Mouse (Mus musculus): ENCODE measurements around the gene Tmem52. TPM values are rescaled to one million over a fixed set of nuclear protein-coding genes. Genes with fewer than 3 reads are reported as not detected.
A peak's percentile ranks its signal among the peaks of the same experiment; 100 is the strongest.
"Not testable (repeated sequence)": the region's sequence is repeated elsewhere in the genome, so short reads cannot be mapped to it uniquely, and the experiment has no call there.

The Tmem52 gene
- polyA plus RNA-seq (2015; fragmentation: Nextera tagmentation; extraction: Ambion mirVana) = not detected in 2 replicates

DNA sequence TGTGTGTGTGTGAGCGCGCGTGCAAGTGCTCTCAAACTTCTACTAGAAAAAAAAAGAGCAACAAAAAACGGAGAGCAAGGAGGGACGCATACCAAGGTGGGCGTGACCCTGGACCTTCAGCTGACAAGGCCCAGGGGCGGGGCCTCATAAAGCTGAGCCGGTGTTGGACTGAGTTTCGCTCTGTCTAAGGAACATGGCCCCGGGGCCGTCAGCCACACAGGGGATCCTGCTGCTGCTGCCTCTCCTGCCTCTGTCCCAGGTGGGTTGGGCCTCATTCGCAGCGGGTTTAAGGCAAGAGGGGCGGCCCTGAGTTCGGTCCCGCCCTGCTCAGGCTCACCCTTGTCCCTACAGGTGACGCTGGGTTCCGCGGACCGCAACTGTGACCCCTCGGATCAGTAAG, at the start of gene Tmem52:
Tmem52 (plus strand) TSS at position 163 of the 400 bp plus-strand sequence.
- Histone ChIP-seq H3K9me3 (no peaks in the 10 kb centered on the region), H3K9ac (peak within 1 kb of the TSS; percentile 50; the same call in 1 of the 2 replicates), H3K36me3 (no peaks in the 10 kb centered on the region), H3K27me3 (peaks cover 26% of the 10 kb centered on the region), H3K4me1 (peaks cover 7% of the 10 kb centered on the region), H3K4me3 (peak within 1 kb of the TSS; percentile 31), H3K4me2 (replicated peaks) (peak within 1 kb of the TSS; percentile 58), H3K27ac (no peak within 1 kb of the TSS)
- 8% methylated on average over 21 of the region's 21 CpGs for WGBS
- ATAC-seq (ENCODE audit: low FRiP score, low read depth) = 0 out of 2 replicates have a peak, but pooled peaks have one; percentile 55

DNA sequence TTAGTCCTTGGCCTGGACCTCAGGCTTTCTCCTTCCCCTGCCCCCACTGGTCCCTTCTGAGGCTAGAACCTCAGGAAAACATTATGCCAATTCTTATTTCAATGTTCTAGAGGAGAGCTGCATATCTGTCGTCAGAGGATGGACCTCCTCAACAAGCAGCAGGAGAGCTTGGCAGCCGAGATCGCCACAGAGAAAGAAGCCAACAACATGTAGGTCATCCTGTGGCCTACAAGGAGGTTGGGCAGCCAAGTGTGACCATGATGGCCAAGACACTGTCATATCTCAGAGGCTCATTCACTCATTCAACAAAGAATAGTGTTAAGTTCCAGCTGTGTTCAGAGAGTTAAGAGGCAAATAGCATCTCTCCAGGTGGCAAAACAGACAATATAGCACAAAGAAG, 48.8 kb upstream of the Tmem52 start:
- 92% methylated on average over 3 of the region's 3 CpGs for WGBS
- Histone ChIP-seq H3K4me3 (no peak overlapping the region), H3K9me3 (no peaks in the 10 kb centered on the region), H3K4me2 (replicated peaks) (no peak overlapping the region), H3K27ac (no peak overlapping the region), H3K36me3 (peaks cover 8% of the 10 kb centered on the region; the same call in 1 of the 2 replicates), H3K4me1 (no peaks in the 10 kb centered on the region), H3K9ac (no peak overlapping the region), H3K27me3 (no peaks in the 10 kb centered on the region)
- ATAC-seq (ENCODE audit: low FRiP score, low read depth) = no peak

DNA sequence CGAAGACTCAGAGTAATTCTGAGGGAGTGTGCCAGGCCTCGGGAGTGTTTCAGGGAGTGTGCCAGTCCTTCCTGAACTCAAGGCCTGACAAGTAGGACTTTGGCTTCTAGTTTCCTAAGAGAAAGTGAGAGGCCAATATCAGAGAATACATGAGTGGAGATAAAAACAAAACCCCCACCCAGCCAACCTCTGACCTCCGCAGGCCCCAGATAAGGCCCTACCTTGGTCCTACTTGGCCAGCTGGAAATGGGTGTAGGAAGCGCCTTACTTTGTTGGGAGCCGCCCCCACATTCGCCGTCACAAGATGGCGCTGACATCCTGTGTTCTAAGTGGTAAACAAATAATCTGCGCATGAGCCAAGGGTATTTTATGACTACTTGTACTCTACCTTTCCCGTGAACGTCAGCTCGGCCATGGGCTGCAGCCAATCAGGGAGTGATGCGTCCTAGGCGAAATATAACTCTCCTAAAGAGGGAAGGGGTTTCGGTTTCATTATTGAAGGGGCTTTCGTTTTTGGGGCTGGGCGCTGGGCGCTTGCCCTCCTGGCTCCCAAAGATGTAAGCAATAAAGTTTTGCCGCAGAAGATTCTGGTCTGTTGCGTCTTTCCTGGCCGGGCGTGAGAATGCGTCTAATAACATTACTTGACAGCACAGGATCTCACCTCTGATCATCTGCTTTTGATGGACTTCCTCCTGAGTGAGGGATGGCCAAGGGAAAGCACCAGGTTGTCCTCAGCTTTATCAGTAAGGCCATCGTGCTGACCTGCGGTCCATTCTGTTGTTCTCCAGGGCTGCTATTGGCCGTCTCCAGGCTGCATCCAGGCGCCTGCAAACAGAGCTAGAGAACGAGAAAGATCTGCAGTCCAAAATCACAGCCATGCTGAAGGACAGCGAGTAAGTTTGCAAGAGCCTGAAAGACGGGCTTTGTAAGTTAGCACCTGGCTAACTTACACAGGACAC, 47.2 kb upstream of the Tmem52 start:
- not testable (repeated sequence) for ATAC-seq (ENCODE audit: low FRiP score, low read depth); H3K36me3 ChIP-seq; H3K27ac ChIP-seq; H3K27me3 ChIP-seq; H3K9ac ChIP-seq; H3K4me1 ChIP-seq; H3K9me3 ChIP-seq
- Histone ChIP-seq H3K4me3 (0 out of 2 replicates have a peak overlapping the region, but pooled peaks have one; percentile 8), H3K4me2 (replicated peaks) (0 out of 2 replicates have a peak overlapping the region, but pooled peaks have one; percentile 7)
- WGBS = 76% methylated on average over 23 of the region's 30 CpGs

- Histone ChIP-seq H3K27ac (no peak overlapping the region), H3K4me2 (replicated peaks) (no peak overlapping the region), H3K9me3 (no peaks in the 10 kb centered on the region), H3K9ac (no peak overlapping the region), H3K4me3 (no peak overlapping the region), H3K36me3 (peaks cover 8% of the 10 kb centered on the region; the same call in 1 of the 2 replicates), H3K4me1 (no peaks in the 10 kb centered on the region), H3K27me3 (no peaks in the 10 kb centered on the region)
- 81% methylated on average over 5 of the region's 5 CpGs for WGBS
- ATAC-seq (ENCODE audit: low FRiP score, low read depth) = no peak
Measured at GRCm38 (mm10) chr4:155423988-155424387, 44.9 kb upstream of the Tmem52 start.

DNA sequence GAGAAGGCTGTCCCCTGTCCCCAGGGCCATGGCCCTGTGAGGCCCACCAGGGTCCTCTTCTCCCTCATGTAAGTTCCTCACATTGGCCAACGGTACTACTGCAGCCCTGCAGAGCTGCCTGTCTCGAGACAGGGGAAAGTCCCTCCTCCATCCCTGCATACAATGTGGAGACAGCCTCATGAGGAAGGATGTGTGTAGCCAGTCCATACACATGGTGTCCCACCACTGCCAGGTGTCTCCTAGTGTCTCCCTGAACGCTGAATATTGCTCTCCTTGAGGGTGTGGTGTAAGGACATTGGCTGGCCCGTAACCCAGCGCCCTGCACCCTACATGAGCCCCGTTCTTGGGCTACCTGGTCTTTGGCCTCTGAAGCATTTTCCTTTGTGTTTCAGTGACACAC, 42.6 kb upstream of the Tmem52 start:
- H3K27ac ChIP-seq = no peak overlapping the region
- no peaks in the 10 kb centered on the region for H3K9me3 ChIP-seq
- H3K4me3 ChIP-seq = no peak overlapping the region
- no peak overlapping the region for H3K4me2 ChIP-seq (replicated peaks)
- no peaks in the 10 kb centered on the region for H3K4me1 ChIP-seq
- H3K36me3 ChIP-seq = 0 out of 2 replicates have a peak, but pooled peaks cover 1% of the 10 kb centered on the region
- ATAC-seq (ENCODE audit: low FRiP score, low read depth) = no peak
- WGBS = 79% methylated on average over 6 of the region's 6 CpGs
- H3K9ac ChIP-seq = no peak overlapping the region
- no peaks in the 10 kb centered on the region for H3K27me3 ChIP-seq

DNA sequence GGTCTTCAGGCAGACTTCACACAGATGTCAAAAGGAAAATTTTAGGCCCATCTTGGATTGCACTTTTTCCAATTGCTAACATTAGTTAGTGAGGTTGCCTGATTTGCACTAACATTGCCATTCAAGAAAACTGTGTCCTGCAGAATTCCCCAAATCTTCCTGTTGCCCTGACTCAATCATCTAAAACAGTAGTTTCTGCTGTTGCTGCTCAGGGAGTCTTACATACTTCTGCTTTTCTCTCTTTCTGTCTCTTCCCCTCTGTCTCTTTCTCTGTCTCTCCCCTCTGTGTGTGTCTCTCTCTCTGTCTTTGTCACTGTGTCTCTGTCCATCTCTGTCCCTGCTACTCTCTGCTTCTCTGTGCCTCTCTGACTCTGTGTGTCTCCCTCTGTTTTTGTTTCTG, 40.5 kb upstream of the Tmem52 start:
- H3K4me1 ChIP-seq = no peaks in the 10 kb centered on the region

DNA sequence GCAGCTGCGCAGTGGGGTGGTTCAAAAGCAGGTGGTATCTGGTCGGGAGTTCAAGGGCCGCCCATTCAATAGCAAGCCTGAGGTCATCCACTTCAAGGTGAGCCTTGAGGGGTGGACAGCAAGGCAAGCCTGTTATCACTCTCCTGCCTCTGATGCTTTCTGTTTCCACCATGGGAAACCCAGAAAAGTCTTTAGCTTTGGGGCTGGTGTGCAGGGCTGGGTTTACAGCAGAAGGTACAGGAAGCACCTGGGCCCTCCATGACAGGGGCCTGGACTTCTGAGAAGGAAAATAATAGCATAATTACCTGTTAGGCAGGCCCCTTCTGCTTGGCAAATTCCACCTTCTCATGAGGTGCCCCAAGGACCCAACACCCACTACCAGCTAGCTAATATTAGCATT, 39.7 kb upstream of the Tmem52 start:
- Histone ChIP-seq H3K9me3 (no peaks in the 10 kb centered on the region), H3K36me3 (no peaks in the 10 kb centered on the region), H3K4me3 (no peak overlapping the region), H3K4me1 (no peaks in the 10 kb centered on the region), H3K27me3 (no peaks in the 10 kb centered on the region), H3K27ac (no peak overlapping the region), H3K9ac (no peak overlapping the region), H3K4me2 (replicated peaks) (no peak overlapping the region)
- no peak for ATAC-seq (ENCODE audit: low FRiP score, low read depth)
- 88% methylated on average over 3 of the region's 3 CpGs for WGBS

More for the DNA sequence above, 40.5 kb upstream of the Tmem52 start:
- Histone ChIP-seq H3K27me3 (no peaks in the 10 kb centered on the region), H3K9ac (no peak overlapping the region), H3K9me3 (no peaks in the 10 kb centered on the region), H3K27ac (no peak overlapping the region), H3K36me3 (no peaks in the 10 kb centered on the region), H3K4me3 (no peak overlapping the region), H3K4me2 (replicated peaks) (no peak overlapping the region)
- no peak for ATAC-seq (ENCODE audit: low FRiP score, low read depth)

DNA sequence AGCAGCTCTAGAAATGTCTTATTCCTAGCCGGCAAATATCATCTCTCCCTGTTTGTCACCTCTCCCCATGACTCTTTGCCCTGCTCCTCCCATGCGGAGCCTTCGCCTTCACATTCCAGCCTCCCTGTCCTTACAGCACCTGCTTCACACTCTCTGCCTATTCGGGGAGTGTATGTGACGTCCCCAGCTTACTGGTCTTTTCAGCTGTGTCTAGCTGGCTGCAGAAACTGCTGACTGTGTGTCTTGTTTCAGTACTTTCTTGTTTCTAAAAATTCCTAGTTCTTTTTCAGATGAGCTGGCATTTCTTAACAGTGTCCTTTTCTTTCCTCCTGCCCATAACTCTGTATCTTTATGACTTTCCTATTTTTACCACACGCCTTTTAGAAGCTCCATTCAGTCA, 36.6 kb upstream of the Tmem52 start:
- no peak overlapping the region for H3K9ac ChIP-seq
- WGBS = 87% methylated on average over 6 of the region's 6 CpGs
- no peak for ATAC-seq (ENCODE audit: low FRiP score, low read depth)

DNA sequence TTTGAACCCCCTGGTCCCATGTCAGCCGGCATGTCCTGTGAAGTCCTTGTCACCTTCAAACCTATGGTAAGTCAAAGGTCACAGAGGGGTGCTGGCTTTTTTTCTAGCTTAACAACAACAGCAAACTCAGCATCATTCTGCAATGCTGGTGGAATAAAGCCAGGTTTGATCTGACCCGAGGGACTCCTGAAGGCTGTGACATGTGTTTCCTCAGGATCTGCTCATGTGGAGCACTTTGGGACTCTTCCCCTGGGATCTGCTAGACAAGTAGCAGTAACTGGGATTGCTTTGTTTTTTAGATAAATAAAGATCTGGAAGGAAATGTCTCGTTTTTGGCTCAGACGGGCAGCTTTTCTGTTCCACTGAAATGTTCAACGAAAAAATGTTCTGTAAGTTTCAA, 34.9 kb upstream of the Tmem52 start:
- Histone ChIP-seq H3K27ac (no peak overlapping the region), H3K4me3 (no peak overlapping the region), H3K9me3 (no peaks in the 10 kb centered on the region), H3K4me2 (replicated peaks) (no peak overlapping the region), H3K27me3 (no peaks in the 10 kb centered on the region), H3K9ac (no peak overlapping the region), H3K36me3 (no peaks in the 10 kb centered on the region), H3K4me1 (no peaks in the 10 kb centered on the region)
- no peak for ATAC-seq (ENCODE audit: low FRiP score, low read depth)
- 76% methylated on average over 5 of the region's 5 CpGs for WGBS

More for the DNA sequence above, 36.6 kb upstream of the Tmem52 start:
- H3K9me3 ChIP-seq = no peaks in the 10 kb centered on the region
- no peak overlapping the region for H3K4me2 ChIP-seq (replicated peaks)
- H3K4me1 ChIP-seq = no peaks in the 10 kb centered on the region
- no peaks in the 10 kb centered on the region for H3K27me3 ChIP-seq
- H3K4me3 ChIP-seq = no peak overlapping the region
- no peaks in the 10 kb centered on the region for H3K36me3 ChIP-seq
- H3K27ac ChIP-seq = no peak overlapping the region

- Histone ChIP-seq H3K27me3 (no peaks in the 10 kb centered on the region), H3K27ac (no peak overlapping the region), H3K36me3 (no peaks in the 10 kb centered on the region), H3K9me3 (no peaks in the 10 kb centered on the region), H3K4me3 (no peak overlapping the region), H3K4me1 (no peaks in the 10 kb centered on the region), H3K9ac (no peak overlapping the region), H3K4me2 (replicated peaks) (no peak overlapping the region)
- 66% methylated on average over 3 of the region's 3 CpGs for WGBS
- no peak for ATAC-seq (ENCODE audit: low FRiP score, low read depth)
Measured at GRCm38 (mm10) chr4:155442808-155443207, 26.1 kb upstream of the Tmem52 start.

DNA sequence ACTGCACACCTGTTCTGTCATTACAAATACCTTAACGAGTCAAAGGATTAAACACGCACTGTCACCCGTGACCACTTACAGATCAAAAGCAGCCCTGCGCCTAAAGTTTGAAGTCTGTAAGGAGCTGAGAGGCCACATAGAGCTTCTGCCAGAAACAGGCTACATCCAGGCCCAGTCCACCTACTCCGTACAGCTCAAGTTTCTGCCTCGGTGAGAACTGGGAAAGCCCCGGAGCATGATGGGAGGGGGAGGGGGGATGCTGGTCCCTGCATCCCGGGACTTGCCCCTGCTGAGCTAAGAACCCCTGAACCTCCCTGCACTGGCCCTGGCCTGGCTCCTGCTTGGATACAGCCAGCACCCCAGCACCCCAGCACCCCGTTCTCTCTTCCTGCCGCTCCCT, 17.3 kb upstream of the Tmem52 start:
- no peak overlapping the region for H3K4me2 ChIP-seq (replicated peaks)
- no peak for ATAC-seq (ENCODE audit: low FRiP score, low read depth)
- 27% methylated on average over 10 of the region's 10 CpGs for WGBS

DNA sequence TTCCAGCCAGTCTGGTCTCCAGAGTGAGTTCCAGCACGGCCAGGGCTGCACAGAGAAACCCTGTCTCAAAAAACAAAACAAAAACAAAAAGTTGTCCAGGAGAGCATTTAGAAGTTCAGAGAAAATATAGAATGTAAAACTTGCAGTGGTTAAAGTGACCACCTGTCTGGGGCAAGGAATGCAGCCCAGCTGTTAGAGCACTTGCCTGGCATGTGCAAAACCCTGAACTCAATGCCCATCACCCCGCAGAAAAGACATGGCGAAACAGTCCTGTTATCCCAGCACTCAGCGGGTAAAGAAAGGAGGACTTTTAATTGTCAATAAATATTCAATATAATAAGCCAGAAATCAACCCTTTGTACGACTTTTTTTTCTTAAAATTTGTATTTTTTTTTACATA, 10.3 kb upstream of the Tmem52 start:
- no peaks in the 10 kb centered on the region for H3K27me3 ChIP-seq
- no peak overlapping the region for H3K4me2 ChIP-seq (replicated peaks)
- H3K36me3 ChIP-seq = no peaks in the 10 kb centered on the region
- no peak overlapping the region for H3K4me3 ChIP-seq
- no peak overlapping the region for H3K9ac ChIP-seq
- no peak for ATAC-seq (ENCODE audit: low FRiP score, low read depth)
- no peaks in the 10 kb centered on the region for H3K4me1 ChIP-seq
- 76% methylated on average over 5 of the region's 5 CpGs for WGBS
- no peak overlapping the region for H3K27ac ChIP-seq
- H3K9me3 ChIP-seq = no peaks in the 10 kb centered on the region

More for the DNA sequence above, 17.3 kb upstream of the Tmem52 start:
- no peak overlapping the region for H3K27ac ChIP-seq
- no peak overlapping the region for H3K9ac ChIP-seq
- no peaks in the 10 kb centered on the region for H3K4me1 ChIP-seq
- no peaks in the 10 kb centered on the region for H3K27me3 ChIP-seq
- no peaks in the 10 kb centered on the region for H3K36me3 ChIP-seq
- H3K9me3 ChIP-seq = no peaks in the 10 kb centered on the region
- no peak overlapping the region for H3K4me3 ChIP-seq

Measured in limb, embryonic 13.5 days (tissue).